Mouse (Mus musculus) lung, embryonic 14.5 days (tissue): Measurements from ENCODE around the gene Psd. TPM values are rescaled to one million over a fixed set of nuclear protein-coding genes. Genes with fewer than 3 reads are reported as not detected.

Source experiments
- ATAC-seq: fragments of 200-750 bp; cut with Nextera tagmentation; 2 replicates; pipeline ENCODE4 v1.8.0; 2017; ENCODE audit warnings: mild to moderate bottlenecking, moderate TSS enrichment, moderate library complexity; ENCODE audit not compliant: insufficient read depth
- DNase-seq: peaks from one replicate; pipeline ENCODE4 v3.0.0-alpha.2; 2015
- H3K27ac ChIP-seq: fragments of 300-500 bp; sonication (generic); 2 replicates; pipeline ENCODE4 v1.5.1; 2014; ENCODE audit warnings: low read depth, mild to moderate bottlenecking, moderate library complexity
- H3K27me3 ChIP-seq: fragments of 300-500 bp; sonication (generic); 2 replicates; pipeline ENCODE4 v1.6.1; 2014; ENCODE audit warnings: low read length, control low read depth; ENCODE audit not compliant: insufficient read depth
- H3K36me3 ChIP-seq: fragments of 300-500 bp; sonication (generic); 2 replicates; pipeline ENCODE4 v1.6.1; 2014; ENCODE audit warnings: control low read depth; ENCODE audit not compliant: insufficient read depth
- H3K4me1 ChIP-seq: fragments of 300-500 bp; sonication (generic); 2 replicates; pipeline ENCODE4 v1.6.1; 2014; ENCODE audit warnings: antibody characterized with exemption, control low read depth; ENCODE audit not compliant: insufficient read depth
- H3K4me2 ChIP-seq: fragments of 300-500 bp; sonication (generic); 2 replicates; pipeline ENCODE4 v1.6.1; 2014; ENCODE audit warnings: mild to moderate bottlenecking
- H3K4me3 ChIP-seq: fragments of 300-500 bp; sonication (generic); 2 replicates; pipeline ENCODE4 v1.5.1; 2014; ENCODE audit warnings: low read depth, low read length
- H3K9ac ChIP-seq: fragments of 300-500 bp; sonication (generic); 2 replicates; pipeline ENCODE4 v1.6.1; 2014
- H3K9me3 ChIP-seq: fragments of 300-500 bp; sonication (generic); 2 replicates; pipeline ENCODE4 v1.6.1; 2016; ENCODE audit warnings: low read depth, low read length, control low read depth
- CTCF ChIP-seq: IDR thresholded peaks from 2 replicates; pipeline ENCODE4 v1.5.1; 2016; ENCODE audit warnings: antibody characterized with exemption, low read depth
- WGBS: fragments of 180-500 bp; shearing (Covaris S2); extraction: QIAGEN DNeasy Blood & Tissue Kit; methylation state at CpG from one replicate; pipeline ENCODE4 v1.1.7; 2014; 5-methylcytosine and 5-hydroxymethylcytosine counted together
- polyA plus RNA-seq: library from polyadenylated mRNA; unstranded; fragments of >200 nt; fragmentation: Nextera tagmentation; extraction: Ambion mirVana; gene quantifications from 2 replicates; pipeline ENCODE4 v1.2.1, GENCODE M21; 2014

The Psd gene
- polyA plus RNA-seq, 1 experiment from 2014 or later = 9.9 TPM

GRCm38 (mm10) chr19:46300294-46301045 lies 26.5 kb downstream of the Psd start:
- H3K4me1 ChIP-seq = no peaks in the 10 kb centered on the region

DNA sequence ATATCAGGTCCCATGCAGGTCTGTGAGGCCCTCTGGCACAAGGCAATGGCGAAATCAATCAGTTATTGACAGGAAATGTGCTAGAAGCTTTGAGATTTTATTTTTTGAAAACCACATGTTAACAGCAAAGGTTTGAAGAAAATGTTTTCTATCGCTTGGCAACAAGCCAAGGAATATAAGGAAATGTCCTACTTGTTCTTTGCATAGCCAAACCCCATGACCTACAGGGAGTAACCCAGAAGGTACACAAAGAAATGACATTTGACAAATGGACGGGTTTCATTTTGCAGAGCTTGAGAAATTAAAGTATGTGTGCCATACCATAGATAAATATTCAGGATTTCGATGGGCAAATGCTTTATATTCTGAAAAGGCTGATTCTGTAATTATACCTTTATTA lies 30.0 kb downstream of the Psd start:
- no peaks in the 10 kb centered on the region for H3K27me3 ChIP-seq
- H3K9me3 ChIP-seq = no peaks in the 10 kb centered on the region
- WGBS = 57% methylated on average over 4 of the region's 4 CpGs

More at GRCm38 (mm10) chr19:46300294-46301045, 26.5 kb downstream of the Psd start:
- ATAC-seq (no peak), DNase-seq (no peak)
- Histone ChIP-seq H3K9me3 (no peaks in the 10 kb centered on the region), H3K27me3 (no peaks in the 10 kb centered on the region), H3K36me3 (no peaks in the 10 kb centered on the region), H3K4me3 (no peak overlapping the region), H3K4me2 (no peak overlapping the region), H3K27ac (no peak overlapping the region), H3K9ac (no peak overlapping the region)
- no peak for TF ChIP-seq CTCF
- WGBS = 27% methylated on average over 8 of the region's 8 CpGs

GRCm38 (mm10) chr19:46290535-46291105 lies 36.3 kb downstream of the Psd start:
- ATAC-seq = no peak
- H3K36me3 ChIP-seq = peaks cover 19% of the 10 kb centered on the region
- H3K4me1 ChIP-seq = no peaks in the 10 kb centered on the region
- no peak overlapping the region for H3K9ac ChIP-seq
- DNase-seq = no peak
- no peak overlapping the region for H3K4me2 ChIP-seq
- H3K27ac ChIP-seq = no peak overlapping the region
- no peaks in the 10 kb centered on the region for H3K9me3 ChIP-seq
- no peak for TF ChIP-seq CTCF
- WGBS = 59% methylated on average over 12 of the region's 12 CpGs
- H3K27me3 ChIP-seq = no peaks in the 10 kb centered on the region
- H3K4me3 ChIP-seq = no peak overlapping the region

More for the DNA sequence above, 30.0 kb downstream of the Psd start:
- no peak overlapping the region for H3K4me3 ChIP-seq
- H3K9ac ChIP-seq = no peak overlapping the region
- no peaks in the 10 kb centered on the region for H3K4me1 ChIP-seq
- H3K36me3 ChIP-seq = no peaks in the 10 kb centered on the region
- no peak overlapping the region for H3K27ac ChIP-seq
- DNase-seq (no peak), ATAC-seq (no peak)
- H3K4me2 ChIP-seq = no peak overlapping the region
- TF ChIP-seq CTCF = no peak

DNA sequence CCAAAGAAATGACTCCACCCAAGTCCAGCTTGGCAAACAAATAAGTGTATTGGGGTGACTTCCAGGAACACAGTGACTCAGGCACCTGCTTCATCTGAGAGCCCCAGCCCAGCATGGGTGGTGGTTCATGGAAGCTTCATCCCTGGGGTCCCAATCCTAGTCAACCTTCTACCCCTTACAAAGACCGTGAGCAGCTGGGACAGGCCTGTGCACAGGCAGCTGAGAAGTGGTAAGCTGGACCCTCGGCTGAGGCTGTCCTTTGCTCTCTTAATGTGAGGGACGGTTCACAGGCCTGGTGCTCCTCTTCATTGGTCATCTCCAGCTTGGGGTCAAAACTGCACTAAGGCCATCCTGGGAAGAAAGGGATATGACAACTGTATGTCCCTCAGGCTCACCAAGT lies 39.4 kb downstream of the Psd start:
- WGBS = 90% methylated on average over 3 of the region's 3 CpGs
- Histone ChIP-seq H3K4me3 (no peak overlapping the region), H3K27ac (no peak overlapping the region), H3K4me2 (no peak overlapping the region), H3K36me3 (peaks cover 49% of the 10 kb centered on the region), H3K9me3 (no peaks in the 10 kb centered on the region), H3K9ac (no peak overlapping the region), H3K27me3 (no peaks in the 10 kb centered on the region), H3K4me1 (no peaks in the 10 kb centered on the region)
- TF ChIP-seq CTCF = no peak
- no peak for ATAC-seq
- no peak for DNase-seq

DNA sequence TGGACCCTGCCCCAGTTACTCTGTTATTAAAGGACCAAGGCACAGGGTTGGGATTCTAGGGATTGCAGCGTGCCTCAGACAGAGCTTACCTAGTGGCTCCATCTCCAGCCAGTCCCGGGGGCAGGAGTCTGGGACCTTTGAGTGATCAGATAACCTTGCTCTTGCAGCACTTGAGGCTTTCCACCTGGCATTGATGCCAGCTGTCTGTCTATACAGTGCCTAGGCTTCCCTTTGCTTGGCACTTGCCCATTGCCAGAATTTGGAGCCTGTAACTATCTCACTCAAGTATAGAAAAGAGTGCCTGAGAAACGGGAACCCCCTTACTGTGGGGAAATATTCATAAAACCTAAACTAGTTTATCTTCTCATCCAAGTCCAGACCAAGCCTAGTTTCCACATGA lies 40.0 kb downstream of the Psd start:
- no peaks in the 10 kb centered on the region for H3K27me3 ChIP-seq
- TF ChIP-seq CTCF = no peak
- no peaks in the 10 kb centered on the region for H3K9me3 ChIP-seq
- no peak overlapping the region for H3K9ac ChIP-seq
- DNase-seq (no peak), ATAC-seq (no peak)
- H3K27ac ChIP-seq = no peak overlapping the region
- peaks cover 56% of the 10 kb centered on the region for H3K36me3 ChIP-seq
- WGBS = 84% methylated on average over 3 of the region's 3 CpGs
- no peaks in the 10 kb centered on the region for H3K4me1 ChIP-seq
- H3K4me2 ChIP-seq = no peak overlapping the region
- H3K4me3 ChIP-seq = no peak overlapping the region

DNA sequence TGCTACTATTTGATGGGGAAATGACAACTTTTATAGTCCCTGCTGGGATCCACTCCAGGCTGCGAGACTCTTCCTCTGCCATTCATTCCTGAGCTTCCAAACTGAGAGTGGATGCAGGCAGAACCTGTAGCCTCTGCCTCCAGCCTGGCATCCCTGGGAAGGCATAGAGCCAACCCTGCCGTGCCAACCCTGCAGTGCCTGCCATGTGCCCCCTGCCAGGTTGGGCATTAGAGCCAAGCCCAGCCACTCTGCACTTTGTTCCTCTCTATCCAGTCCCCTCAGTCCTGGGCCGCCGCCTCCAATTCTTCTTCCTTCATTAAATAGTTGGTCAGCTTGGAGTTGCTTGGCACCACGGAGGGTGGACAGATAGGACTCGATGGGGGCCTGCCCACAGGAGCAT lies 40.9 kb downstream of the Psd start:
- Histone ChIP-seq H3K4me1 (no peaks in the 10 kb centered on the region), H3K36me3 (peaks cover 65% of the 10 kb centered on the region), H3K4me3 (no peak overlapping the region), H3K9ac (no peak overlapping the region), H3K9me3 (no peaks in the 10 kb centered on the region), H3K27me3 (no peaks in the 10 kb centered on the region), H3K4me2 (no peak overlapping the region), H3K27ac (no peak overlapping the region)
- ATAC-seq (no peak), DNase-seq (no peak)
- no peak for TF ChIP-seq CTCF
- WGBS = 94% methylated on average over 6 of the region's 6 CpGs

DNA sequence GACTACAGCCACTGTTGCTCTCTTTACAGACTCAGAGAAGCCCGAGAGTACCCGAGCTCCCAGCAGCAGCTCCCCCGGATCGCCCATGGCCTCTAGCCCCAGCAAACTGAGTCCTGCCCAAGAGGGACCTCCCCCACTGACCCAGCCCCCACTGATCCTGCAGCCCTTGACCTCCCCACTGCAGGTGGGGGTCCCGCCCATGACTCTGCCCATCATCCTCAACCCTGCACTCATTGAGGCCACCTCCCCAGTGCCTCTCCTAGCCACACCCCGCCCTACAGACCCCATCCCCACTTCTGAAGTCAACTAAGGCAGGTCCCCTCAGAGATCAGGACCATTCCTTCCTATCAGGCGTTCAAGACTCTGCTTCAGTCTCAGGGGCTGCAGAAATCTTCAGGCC lies 41.3 kb downstream of the Psd start:
- WGBS = 76% methylated on average over 7 of the region's 7 CpGs
- no peaks in the 10 kb centered on the region for H3K4me1 ChIP-seq
- no peaks in the 10 kb centered on the region for H3K27me3 ChIP-seq
- H3K36me3 ChIP-seq = peaks cover 68% of the 10 kb centered on the region
- H3K4me2 ChIP-seq = no peak overlapping the region
- H3K4me3 ChIP-seq = no peak overlapping the region
- ATAC-seq (no peak), DNase-seq (no peak)
- no peak overlapping the region for H3K27ac ChIP-seq
- H3K9me3 ChIP-seq = no peaks in the 10 kb centered on the region
- TF ChIP-seq CTCF = no peak
- no peak overlapping the region for H3K9ac ChIP-seq
